Mouse (Mus musculus) kidney, adult 2 months (tissue): ENCODE measurements around the gene Hmgxb4.

Experiments used
- CTCF ChIP-seq: fragments of 200-500 bp; conservative IDR thresholded peaks from 2 replicates; pipeline ENCODE4 v1.5.1; 2011; ENCODE audit warnings: low read depth, mild to moderate bottlenecking, control low read depth, low read length, moderate library complexity, mixed read lengths; ENCODE audit not compliant: insufficient read depth, insufficient read length
- POLR2A ChIP-seq: fragments of 200-500 bp; IDR thresholded peaks from one replicate; pipeline ENCODE4 v1.6.1; 2011; ENCODE audit warnings: low read depth, low read length, control low read depth

DNA sequence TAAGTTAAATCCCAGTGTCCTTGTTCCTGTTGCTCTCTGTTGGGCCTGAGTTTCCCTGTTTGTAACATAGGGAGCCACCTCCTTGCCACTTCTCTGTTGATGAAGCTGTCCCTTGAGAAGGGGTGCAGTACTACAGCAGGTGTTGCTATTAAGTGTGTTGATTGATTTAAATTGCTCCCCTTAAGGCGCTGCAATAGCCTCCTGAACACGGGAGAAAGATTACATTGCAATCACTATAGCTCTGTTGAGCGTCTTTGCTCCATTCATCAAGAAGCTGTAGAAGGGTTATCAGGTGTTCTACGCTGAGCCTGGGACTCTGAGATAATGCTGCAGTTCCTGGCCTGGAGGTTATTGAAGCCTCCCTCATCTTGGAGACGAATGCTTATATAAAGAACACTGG lies 29.2 kb upstream of the Hmgxb4 start:
- TF ChIP-seq POLR2A (no peak), CTCF (no peak)
